Mouse (Mus musculus): Measurements from ENCODE around the gene 1700025F22Rik. TPM values are rescaled to one million over a fixed set of nuclear protein-coding genes. Genes with fewer than 3 reads are reported as not detected.
A peak's percentile ranks its signal among the peaks of the same experiment; 100 is the strongest.
"Not testable (repeated sequence)": the region's sequence is repeated elsewhere in the genome, so short reads cannot be mapped to it uniquely, and the experiment has no call there.

The 1700025F22Rik gene
- not detected in 2 replicates for polyA plus RNA-seq (2015; fragmentation: Nextera tagmentation; extraction: Ambion mirVana)

GRCm38 (mm10) chr19:11165172-11165571, at the start of gene 1700025F22Rik:
Gene 1700025F22Rik, minus strand, starts transcription at chr19:11165320.
- Histone ChIP-seq H3K27me3 (no peaks in the 10 kb centered on the region), H3K36me3 (no peaks in the 10 kb centered on the region), H3K4me2 (no peak within 1 kb of the TSS), H3K9me3 (no peaks in the 10 kb centered on the region), H3K9ac (no peak within 1 kb of the TSS), H3K4me3 (no peak within 1 kb of the TSS), H3K27ac (no peak within 1 kb of the TSS), H3K4me1 (no peaks in the 10 kb centered on the region)
- 32% methylated on average over 10 of the region's 10 CpGs for WGBS
- ATAC-seq (ENCODE audit: borderline replicate concordance, extremely low read depth, low FRiP score, low TSS enrichment), result no peak

DNA sequence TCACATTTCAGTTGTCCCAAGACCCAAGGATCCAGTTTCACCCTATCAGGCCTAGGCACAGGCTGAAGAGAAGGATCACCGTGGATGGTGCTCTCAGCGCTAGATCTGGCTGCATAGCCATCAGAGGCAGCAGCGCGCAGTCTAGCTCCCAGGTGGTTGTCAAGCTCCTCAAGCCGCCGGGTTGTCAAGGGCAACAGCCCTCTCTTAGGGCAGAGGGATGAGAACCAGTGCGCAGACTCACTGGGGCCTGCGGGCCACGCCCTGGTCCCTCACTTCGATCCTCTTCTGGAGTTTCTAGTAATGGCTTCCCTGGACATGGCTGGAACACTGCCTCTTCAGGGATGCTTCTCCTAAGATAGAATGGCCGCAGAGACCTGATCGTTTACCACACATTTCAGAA, 31.4 kb upstream of the 1700025F22Rik start, which contains the start of gene Ms4a13:
TSS of gene Ms4a13 (minus strand) at position 192 of the 400 bp plus-strand sequence.
- ATAC-seq (ENCODE audit: borderline replicate concordance, extremely low read depth, low FRiP score, low TSS enrichment), result no peak
- H3K27me3 ChIP-seq, result no peaks in the 10 kb centered on the region
- H3K4me1 ChIP-seq, result no peaks in the 10 kb centered on the region
- H3K36me3 ChIP-seq, result no peaks in the 10 kb centered on the region
- no peak within 1 kb of the TSS for H3K4me2 ChIP-seq
- no peak within 1 kb of the TSS for H3K9ac ChIP-seq
- H3K27ac ChIP-seq, result no peak within 1 kb of the TSS
- WGBS, result 49% methylated on average over 12 of the region's 12 CpGs
- H3K4me3 ChIP-seq, result no peak within 1 kb of the TSS
- no peaks in the 10 kb centered on the region for H3K9me3 ChIP-seq

- 71% methylated on average over 1 of the region's 1 CpGs for WGBS
- ATAC-seq (ENCODE audit: borderline replicate concordance, extremely low read depth, low FRiP score, low TSS enrichment), result no peak
- no peaks in the 10 kb centered on the region for H3K4me1 ChIP-seq
- no peak overlapping the region for H3K4me2 ChIP-seq
- no peak overlapping the region for H3K9ac ChIP-seq
- no peak overlapping the region for H3K4me3 ChIP-seq
- H3K27ac ChIP-seq, result no peak overlapping the region
- no peaks in the 10 kb centered on the region for H3K36me3 ChIP-seq
- no peaks in the 10 kb centered on the region for H3K27me3 ChIP-seq
- H3K9me3 ChIP-seq, result no peaks in the 10 kb centered on the region
Measured at GRCm38 (mm10) chr19:11192552-11192951, 27.4 kb upstream of the 1700025F22Rik start.

DNA sequence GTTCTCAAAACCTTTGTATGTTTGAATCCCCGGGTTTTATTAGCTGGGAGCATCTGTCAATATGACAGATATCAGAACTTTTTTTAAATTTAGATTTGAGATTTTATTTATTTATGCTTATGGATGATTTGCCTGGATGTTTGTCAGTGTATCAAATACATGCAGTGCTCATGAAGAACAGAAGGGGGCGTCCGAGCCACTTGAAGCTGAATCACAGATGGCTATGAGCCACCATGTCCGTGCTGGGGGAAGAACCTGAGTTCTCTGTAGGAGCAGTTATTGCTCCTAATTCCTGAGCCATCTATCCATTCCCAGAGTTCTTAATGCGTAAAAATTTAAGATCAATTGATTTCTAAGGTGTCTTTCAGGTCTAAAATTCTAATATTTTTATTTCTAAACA, 19.0 kb upstream of the 1700025F22Rik start:
- Histone ChIP-seq H3K27ac (no peak overlapping the region), H3K4me3 (no peak overlapping the region), H3K4me2 (no peak overlapping the region), H3K9ac (no peak overlapping the region), H3K27me3 (no peaks in the 10 kb centered on the region), H3K4me1 (no peaks in the 10 kb centered on the region), H3K36me3 (no peaks in the 10 kb centered on the region), H3K9me3 (no peaks in the 10 kb centered on the region)
- ATAC-seq (ENCODE audit: borderline replicate concordance, extremely low read depth, low FRiP score, low TSS enrichment), result no peak
- 15% methylated on average over 5 of the region's 5 CpGs for WGBS

DNA sequence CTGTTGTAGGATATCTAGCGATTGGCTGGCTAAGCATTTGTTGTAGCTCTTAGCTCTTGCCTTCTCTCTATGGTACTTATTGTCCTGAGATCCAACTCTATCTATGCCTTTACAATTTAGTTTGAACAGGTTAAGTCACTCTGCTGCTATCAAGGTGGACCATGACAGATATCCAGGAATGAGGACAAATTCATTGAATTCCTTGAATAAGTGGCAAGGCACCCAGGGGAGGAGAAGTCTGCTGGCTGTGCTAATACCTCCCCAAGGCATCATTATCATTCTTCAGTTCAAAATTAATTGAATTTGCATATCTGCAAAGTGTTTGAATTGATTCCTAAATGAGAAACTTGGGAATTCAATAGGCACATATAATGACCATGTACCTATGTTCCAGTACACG, 12.3 kb upstream of the 1700025F22Rik start:
- H3K9ac ChIP-seq, result no peak overlapping the region
- WGBS, result 66% methylated on average over 2 of the region's 2 CpGs
- no peaks in the 10 kb centered on the region for H3K36me3 ChIP-seq
- no peaks in the 10 kb centered on the region for H3K27me3 ChIP-seq
- H3K9me3 ChIP-seq, result no peaks in the 10 kb centered on the region
- H3K27ac ChIP-seq, result no peak overlapping the region
- no peak for ATAC-seq (ENCODE audit: borderline replicate concordance, extremely low read depth, low FRiP score, low TSS enrichment)
- H3K4me2 ChIP-seq, result no peak overlapping the region
- no peaks in the 10 kb centered on the region for H3K4me1 ChIP-seq
- no peak overlapping the region for H3K4me3 ChIP-seq

DNA sequence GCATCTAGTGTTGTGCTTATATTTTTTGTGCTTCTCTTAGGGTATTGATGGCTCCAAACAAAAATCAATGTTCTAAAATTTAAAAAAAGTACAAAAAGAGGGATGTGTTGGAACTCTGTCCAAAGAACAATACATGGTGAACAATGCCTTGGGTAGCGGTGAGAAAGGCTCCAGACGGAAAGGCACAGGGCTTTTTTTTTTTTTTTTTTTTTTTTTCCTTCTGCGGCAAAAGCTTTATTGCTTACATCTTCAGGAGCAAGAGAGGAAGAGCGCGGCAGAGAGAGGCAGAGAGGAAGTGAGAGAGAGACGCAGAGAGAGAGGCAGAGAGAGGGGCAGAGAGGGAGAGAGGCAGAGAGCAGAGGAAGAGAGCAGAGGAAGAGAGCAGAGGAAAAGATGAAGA, 7.2 kb downstream of the 1700025F22Rik start:
- H3K27ac ChIP-seq; H3K9ac ChIP-seq; H3K4me3 ChIP-seq; H3K4me2 ChIP-seq; H3K9me3 ChIP-seq; H3K27me3 ChIP-seq; H3K36me3 ChIP-seq; ATAC-seq (ENCODE audit: borderline replicate concordance, extremely low read depth, low FRiP score, low TSS enrichment); H3K4me1 ChIP-seq: not testable (repeated sequence)
- 74% methylated on average over 6 of the region's 6 CpGs for WGBS

GRCm38 (mm10) chr19:11135336-11135735, 29.8 kb downstream of the 1700025F22Rik start:
- WGBS, result 64% methylated on average over 4 of the region's 4 CpGs
- no peak overlapping the region for H3K4me3 ChIP-seq
- H3K4me1 ChIP-seq, result no peaks in the 10 kb centered on the region
- ATAC-seq (ENCODE audit: borderline replicate concordance, extremely low read depth, low FRiP score, low TSS enrichment), result no peak
- no peak overlapping the region for H3K9ac ChIP-seq
- no peak overlapping the region for H3K27ac ChIP-seq
- no peaks in the 10 kb centered on the region for H3K36me3 ChIP-seq
- H3K27me3 ChIP-seq, result no peaks in the 10 kb centered on the region
- H3K4me2 ChIP-seq, result no peak overlapping the region
- no peaks in the 10 kb centered on the region for H3K9me3 ChIP-seq

- no peak for ATAC-seq (ENCODE audit: borderline replicate concordance, extremely low read depth, low FRiP score, low TSS enrichment)
- Histone ChIP-seq H3K4me1 (no peaks in the 10 kb centered on the region), H3K9ac (no peak overlapping the region), H3K4me3 (no peak overlapping the region), H3K27me3 (no peaks in the 10 kb centered on the region), H3K27ac (no peak overlapping the region), H3K9me3 (no peaks in the 10 kb centered on the region), H3K4me2 (no peak overlapping the region), H3K36me3 (no peaks in the 10 kb centered on the region)
- 85% methylated on average over 2 of the region's 2 CpGs for WGBS
Measured at GRCm38 (mm10) chr19:11134852-11135251, 30.3 kb downstream of the 1700025F22Rik start.

- H3K36me3 ChIP-seq; H3K27ac ChIP-seq; H3K4me1 ChIP-seq; ATAC-seq (ENCODE audit: borderline replicate concordance, extremely low read depth, low FRiP score, low TSS enrichment); H3K4me3 ChIP-seq; H3K4me2 ChIP-seq; H3K27me3 ChIP-seq; H3K9me3 ChIP-seq; H3K9ac ChIP-seq: not testable (repeated sequence)
- WGBS, result 77% methylated on average over 8 of the region's 8 CpGs
Measured at GRCm38 (mm10) chr19:11130776-11131175, 34.3 kb downstream of the 1700025F22Rik start, which contains the start of gene 1700017D01Rik. Gene 1700017D01Rik, minus strand, starts transcription at chr19:11130876.

DNA sequence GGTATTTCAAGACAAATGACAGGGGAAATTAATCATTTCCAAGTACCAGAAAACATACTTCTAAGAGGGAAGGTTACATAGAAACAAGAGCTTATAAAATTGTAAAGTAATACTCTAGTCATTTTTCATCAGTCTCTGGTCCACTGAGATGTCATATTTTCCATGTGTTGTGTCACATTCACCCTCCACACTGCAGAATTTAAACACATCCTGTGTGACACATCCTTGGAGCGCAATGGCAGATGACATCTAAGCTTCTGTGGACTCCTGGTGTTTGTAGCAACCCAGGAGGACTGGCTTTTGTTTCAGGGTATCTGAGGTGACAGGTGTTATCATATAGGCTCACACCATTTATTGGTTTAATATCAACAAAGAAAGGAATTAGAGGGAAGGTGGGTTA, 35.4 kb downstream of the 1700025F22Rik start:
- no peak overlapping the region for H3K9ac ChIP-seq
- WGBS, result 73% methylated on average over 1 of the region's 1 CpGs
- no peak overlapping the region for H3K4me2 ChIP-seq
- peaks cover 2% of the 10 kb centered on the region; the same call in 1 of the 2 replicates for H3K9me3 ChIP-seq
- H3K27ac ChIP-seq, result no peak overlapping the region
- H3K36me3 ChIP-seq, result no peaks in the 10 kb centered on the region
- no peak for ATAC-seq (ENCODE audit: borderline replicate concordance, extremely low read depth, low FRiP score, low TSS enrichment)
- H3K4me1 ChIP-seq, result no peaks in the 10 kb centered on the region
- no peak overlapping the region for H3K4me3 ChIP-seq
- H3K27me3 ChIP-seq, result no peaks in the 10 kb centered on the region

GRCm38 (mm10) chr19:11121016-11121420, 44.1 kb downstream of the 1700025F22Rik start:
- peak; percentile 99 for ATAC-seq (ENCODE audit: borderline replicate concordance, extremely low read depth, low FRiP score, low TSS enrichment)
- under 1% methylated on average over 14 of the region's 38 CpGs for WGBS

DNA sequence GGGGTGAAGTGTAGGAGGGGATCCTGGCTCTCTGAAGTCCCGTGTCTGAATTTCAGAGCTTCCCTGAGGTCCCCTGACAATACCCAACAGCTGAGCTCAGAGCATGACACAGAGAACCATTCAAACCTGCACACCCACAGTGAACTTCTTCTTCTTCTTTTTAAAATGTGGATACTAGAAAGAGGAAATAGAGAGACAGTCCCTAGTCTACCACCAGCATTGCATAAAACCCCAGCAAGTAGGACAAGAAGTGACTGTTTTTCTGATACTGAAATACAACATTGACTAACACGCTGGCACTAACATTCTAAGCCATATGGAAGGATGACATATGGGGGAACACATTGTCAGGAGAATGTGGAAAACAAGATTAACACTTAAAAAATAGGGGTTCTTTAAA, 45.8 kb downstream of the 1700025F22Rik start:
- H3K27ac ChIP-seq, result no peak overlapping the region
- no peak for ATAC-seq (ENCODE audit: borderline replicate concordance, extremely low read depth, low FRiP score, low TSS enrichment)
- no peaks in the 10 kb centered on the region for H3K9me3 ChIP-seq
- H3K4me3 ChIP-seq, result no peak overlapping the region
- H3K36me3 ChIP-seq, result no peaks in the 10 kb centered on the region
- no peaks in the 10 kb centered on the region for H3K4me1 ChIP-seq
- H3K27me3 ChIP-seq, result no peaks in the 10 kb centered on the region
- H3K9ac ChIP-seq, result no peak overlapping the region
- H3K4me2 ChIP-seq, result no peak overlapping the region
- 77% methylated on average over 2 of the region's 2 CpGs for WGBS

More at GRCm38 (mm10) chr19:11121016-11121420, 44.1 kb downstream of the 1700025F22Rik start:
- not testable (repeated sequence) for H3K27me3 ChIP-seq, H3K9me3 ChIP-seq, H3K36me3 ChIP-seq, H3K4me1 ChIP-seq, H3K27ac ChIP-seq
- Histone ChIP-seq H3K9ac (peak overlapping the region; percentile 37; the same call in 1 of the 2 replicates), H3K4me2 (peak overlapping the region; percentile 52), H3K4me3 (peak overlapping the region; percentile 41)

DNA sequence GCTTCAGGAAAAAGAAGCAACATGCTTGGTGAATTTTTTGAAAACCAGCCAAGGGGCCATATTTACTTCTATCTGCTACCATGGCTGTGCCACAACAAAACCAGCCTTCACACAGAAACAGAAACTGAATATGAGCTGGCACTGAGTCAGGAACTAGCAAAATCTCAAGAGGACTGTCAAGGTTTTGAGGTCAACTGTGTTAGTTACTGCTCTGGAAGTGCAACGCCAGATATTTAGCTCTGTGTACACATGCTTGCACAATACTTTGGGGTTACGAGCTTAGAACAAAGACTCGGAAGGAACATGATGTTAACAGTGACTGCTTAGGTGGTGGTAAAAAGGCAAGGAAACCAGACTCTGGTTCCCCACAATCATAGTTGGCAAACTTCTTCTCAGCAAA, 57.4 kb downstream of the 1700025F22Rik start:
- no peaks in the 10 kb centered on the region for H3K4me1 ChIP-seq
- no peaks in the 10 kb centered on the region for H3K9me3 ChIP-seq
- no peak overlapping the region for H3K9ac ChIP-seq
- no peak for ATAC-seq (ENCODE audit: borderline replicate concordance, extremely low read depth, low FRiP score, low TSS enrichment)
- H3K36me3 ChIP-seq, result no peaks in the 10 kb centered on the region
- WGBS, result 54% methylated on average over 3 of the region's 3 CpGs
- no peaks in the 10 kb centered on the region for H3K27me3 ChIP-seq
- no peak overlapping the region for H3K4me3 ChIP-seq
- H3K27ac ChIP-seq, result no peak overlapping the region
- H3K4me2 ChIP-seq, result no peak overlapping the region

Measured in lung, embryonic 15.5 days (tissue).